Mouse (Mus musculus): ENCODE measurements around the gene Cd3g.

DNA sequence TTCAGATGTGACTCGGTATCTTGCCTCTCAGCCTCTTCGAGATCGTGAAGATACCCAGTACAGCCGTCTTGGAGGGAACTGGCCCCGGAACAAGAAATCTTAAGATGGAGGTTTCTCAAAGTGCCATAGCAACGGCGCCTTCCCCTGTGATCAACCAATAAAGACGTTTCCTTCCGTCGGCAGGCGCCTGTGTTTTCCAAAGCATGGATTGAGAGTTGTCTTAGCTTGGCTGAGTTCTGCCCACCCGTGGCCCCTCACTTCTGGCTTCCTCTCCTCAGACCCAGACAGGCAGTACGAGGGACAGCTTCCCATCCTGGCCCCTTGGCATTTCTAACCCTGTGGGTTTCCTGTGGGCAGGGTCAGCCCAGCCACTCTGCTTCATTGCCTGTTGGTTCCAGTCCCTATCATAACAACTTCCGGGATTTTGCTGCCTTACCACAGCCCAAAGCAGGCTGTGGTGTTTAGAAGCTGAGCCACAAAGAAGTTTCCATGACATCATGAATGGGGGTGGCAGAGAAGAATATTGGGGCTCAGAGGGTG, 6.1 kb upstream of the Cd3g start:
- TF ChIP-seq CTCF (IDR thresholded peaks at IDR 0.05; ENCODE audit: borderline replicate concordance, insufficient read depth, low read depth, low read length) (no peak), POLR2A (IDR thresholded peaks at IDR 0.05; ENCODE audit: borderline replicate concordance, insufficient read depth, low read length) (no peak)
